Mouse (Mus musculus): ENCODE data around the gene Hist1h4f. TPM values are rescaled to one million over a fixed set of nuclear protein-coding genes. Genes with fewer than 3 reads are reported as not detected.
"Not testable (repeated sequence)": the region's sequence is repeated elsewhere in the genome, so short reads cannot be mapped to it uniquely, and the experiment has no call there.

Gene Hist1h4f
- total and polyA plus RNA-seq, 2 experiments, result 77.8 TPM; not detected in 1

DNA sequence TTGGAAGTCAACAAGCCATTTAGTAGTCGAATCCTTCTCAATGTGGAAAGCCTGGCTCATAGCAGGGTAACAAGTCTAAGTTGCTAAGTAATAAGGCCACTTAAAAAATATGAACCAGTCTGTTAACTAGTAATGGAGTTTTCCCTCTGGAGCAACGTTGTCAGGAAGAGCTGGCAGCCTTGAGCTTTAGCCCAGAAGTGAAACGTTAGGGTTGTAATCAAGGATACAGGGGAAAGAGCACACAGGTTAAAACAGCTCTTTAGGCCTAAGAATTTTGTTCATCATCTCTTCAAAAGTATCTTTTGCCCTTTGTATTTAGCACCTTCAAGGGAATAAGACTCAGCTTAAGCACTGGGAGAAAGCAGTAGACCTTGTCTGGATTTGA lies 695 bp downstream of the Hist1h4f start:
- no peaks in the 10 kb centered on the region for H3K27me3 ChIP-seq (ENCODE audit: control insufficient read depth, insufficient read depth, low read length)
- no peak overlapping the region for H3K9ac ChIP-seq (ENCODE audit: low read depth, low read length)
- 11% methylated on average over 3 of the region's 3 CpGs for WGBS
- H3K36me3 ChIP-seq (ENCODE audit: control insufficient read depth, insufficient read depth, low read length), result no peaks in the 10 kb centered on the region
- H3K4me3 ChIP-seq (ENCODE audit: insufficient read depth, low read depth, low read length), result peak overlapping the region; percentile 63; the same call in 1 of the 2 replicates
- H3K27ac ChIP-seq (replicated peaks; ENCODE audit: insufficient read depth, low read depth, low read length), result no peak overlapping the region
- H3K4me1 ChIP-seq (ENCODE audit: control insufficient read depth, insufficient read depth, low read length), result no peaks in the 10 kb centered on the region; the same call in 1 of the 2 replicates
- peak; percentile 23 for DNase-seq (ENCODE audit: extremely low read depth, low read depth, low spot score)
- TF ChIP-seq POLR2A (IDR thresholded peaks at IDR 0.05; ENCODE audit: extremely low read depth, insufficient read depth, low read length), result no peak
- TF ChIP-seq CTCF (IDR thresholded peaks at IDR 0.05; ENCODE audit: low read depth, low read length), result no peak
- no peaks in the 10 kb centered on the region for H3K79me2 ChIP-seq (ENCODE audit: control insufficient read depth, insufficient read depth, low read length)

DNA sequence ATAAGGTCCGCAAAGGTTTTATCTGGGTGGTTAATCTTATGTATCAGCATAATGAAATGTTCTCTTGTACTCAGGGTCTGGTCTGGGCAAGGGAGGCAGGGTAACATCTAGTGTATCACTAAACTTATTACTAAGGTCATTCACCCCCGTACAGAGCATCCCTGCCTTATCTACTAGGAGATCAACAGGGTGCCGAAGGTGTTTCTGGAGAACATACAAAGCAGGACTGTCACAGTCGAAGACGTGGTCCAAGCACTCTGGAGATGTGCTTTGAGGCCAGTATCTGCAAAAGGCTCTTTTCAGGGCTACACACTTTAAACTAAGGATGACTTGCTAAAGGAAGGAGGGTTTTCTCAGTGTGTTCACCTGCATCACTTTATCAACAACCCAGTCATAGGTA lies 4.8 kb downstream of the Hist1h4f start:
- 87% methylated on average over 5 of the region's 5 CpGs for WGBS
- Histone ChIP-seq H3K36me3 (ENCODE audit: control insufficient read depth, insufficient read depth, low read length) (no peaks in the 10 kb centered on the region), H3K9ac (ENCODE audit: low read depth, low read length) (no peak overlapping the region), H3K27me3 (ENCODE audit: control insufficient read depth, insufficient read depth, low read length) (no peaks in the 10 kb centered on the region), H3K79me2 (ENCODE audit: control insufficient read depth, insufficient read depth, low read length) (no peaks in the 10 kb centered on the region), H3K4me1 (ENCODE audit: control insufficient read depth, insufficient read depth, low read length) (peaks cover 1% of the 10 kb centered on the region; the same call in 1 of the 2 replicates), H3K4me3 (ENCODE audit: insufficient read depth, low read depth, low read length) (no peak overlapping the region), H3K27ac (replicated peaks; ENCODE audit: insufficient read depth, low read depth, low read length) (no peak overlapping the region)
- TF ChIP-seq CTCF (IDR thresholded peaks at IDR 0.05; ENCODE audit: low read depth, low read length), result no peak
- TF ChIP-seq POLR2A (IDR thresholded peaks at IDR 0.05; ENCODE audit: extremely low read depth, insufficient read depth, low read length), result no peak
- DNase-seq (ENCODE audit: extremely low read depth, low read depth, low spot score), result no peak

GRCm38 (mm10) chr13:23544787-23545120 lies 6.7 kb downstream of the Hist1h4f start:
- WGBS, result 0% methylated on average over 11 of the region's 14 CpGs
- not testable (repeated sequence) for H3K27ac ChIP-seq (replicated peaks; ENCODE audit: insufficient read depth, low read depth, low read length); H3K4me1 ChIP-seq (ENCODE audit: control insufficient read depth, insufficient read depth, low read length); H3K79me2 ChIP-seq (ENCODE audit: control insufficient read depth, insufficient read depth, low read length); H3K27me3 ChIP-seq (ENCODE audit: control insufficient read depth, insufficient read depth, low read length); H3K36me3 ChIP-seq (ENCODE audit: control insufficient read depth, insufficient read depth, low read length); DNase-seq (ENCODE audit: extremely low read depth, low read depth, low spot score)
- Histone ChIP-seq H3K9ac (ENCODE audit: low read depth, low read length) (0 out of 2 replicates have a peak overlapping the region, but pooled peaks have one; percentile 54), H3K4me3 (ENCODE audit: insufficient read depth, low read depth, low read length) (peak overlapping the region; percentile 72)

- H3K79me2 ChIP-seq (ENCODE audit: control insufficient read depth, insufficient read depth, low read length), result no peaks in the 10 kb centered on the region
- under 1% methylated on average over 34 of the region's 45 CpGs for WGBS
Measured at GRCm38 (mm10) chr13:23543965-23544786, 7.3 kb downstream of the Hist1h4f start, which contains the start of gene Hist1h3f. TSS of gene Hist1h3f (plus strand) at chr13:23544052.

GRCm38 (mm10) chr13:23542999-23543607 lies 8.3 kb downstream of the Hist1h4f start, which contains the start of gene Hist1h2bh:
TSS of gene Hist1h2bh (minus strand) at chr13:23543392.
- Histone ChIP-seq H3K9ac (ENCODE audit: low read depth, low read length) (peak within 1 kb of the TSS; percentile 73), H3K4me3 (ENCODE audit: insufficient read depth, low read depth, low read length) (peak within 1 kb of the TSS; percentile 69), H3K27ac (replicated peaks; ENCODE audit: insufficient read depth, low read depth, low read length) (peak within 1 kb of the TSS; percentile 42)
- TF ChIP-seq POLR2A (IDR thresholded peaks at IDR 0.05; ENCODE audit: extremely low read depth, insufficient read depth, low read length), result 0 out of 2 replicates have a peak, but pooled peaks have one; percentile 28
- not testable (repeated sequence) for H3K4me1 ChIP-seq (ENCODE audit: control insufficient read depth, insufficient read depth, low read length); H3K36me3 ChIP-seq (ENCODE audit: control insufficient read depth, insufficient read depth, low read length); H3K79me2 ChIP-seq (ENCODE audit: control insufficient read depth, insufficient read depth, low read length); H3K27me3 ChIP-seq (ENCODE audit: control insufficient read depth, insufficient read depth, low read length)
- WGBS, result under 1% methylated on average over 42 of the region's 42 CpGs
- DNase-seq (ENCODE audit: extremely low read depth, low read depth, low spot score), result peak; percentile 99

More at GRCm38 (mm10) chr13:23543965-23544786, 7.3 kb downstream of the Hist1h4f start, which contains the start of gene Hist1h3f:
- Histone ChIP-seq H3K27me3 (ENCODE audit: control insufficient read depth, insufficient read depth, low read length) (no peaks in the 10 kb centered on the region), H3K4me3 (ENCODE audit: insufficient read depth, low read depth, low read length) (peak within 1 kb of the TSS; percentile 72), H3K4me1 (ENCODE audit: control insufficient read depth, insufficient read depth, low read length) (peaks cover 1% of the 10 kb centered on the region; the same call in 1 of the 2 replicates), H3K27ac (replicated peaks; ENCODE audit: insufficient read depth, low read depth, low read length) (peak within 1 kb of the TSS; percentile 42), H3K9ac (ENCODE audit: low read depth, low read length) (peak within 1 kb of the TSS; percentile 73), H3K36me3 (ENCODE audit: control insufficient read depth, insufficient read depth, low read length) (no peaks in the 10 kb centered on the region)
- DNase-seq (ENCODE audit: extremely low read depth, low read depth, low spot score), result peak; percentile 97
- TF ChIP-seq POLR2A (IDR thresholded peaks at IDR 0.05; ENCODE audit: extremely low read depth, insufficient read depth, low read length) (peak; percentile 81), CTCF (IDR thresholded peaks at IDR 0.05; ENCODE audit: low read depth, low read length) (no peak)

DNA sequence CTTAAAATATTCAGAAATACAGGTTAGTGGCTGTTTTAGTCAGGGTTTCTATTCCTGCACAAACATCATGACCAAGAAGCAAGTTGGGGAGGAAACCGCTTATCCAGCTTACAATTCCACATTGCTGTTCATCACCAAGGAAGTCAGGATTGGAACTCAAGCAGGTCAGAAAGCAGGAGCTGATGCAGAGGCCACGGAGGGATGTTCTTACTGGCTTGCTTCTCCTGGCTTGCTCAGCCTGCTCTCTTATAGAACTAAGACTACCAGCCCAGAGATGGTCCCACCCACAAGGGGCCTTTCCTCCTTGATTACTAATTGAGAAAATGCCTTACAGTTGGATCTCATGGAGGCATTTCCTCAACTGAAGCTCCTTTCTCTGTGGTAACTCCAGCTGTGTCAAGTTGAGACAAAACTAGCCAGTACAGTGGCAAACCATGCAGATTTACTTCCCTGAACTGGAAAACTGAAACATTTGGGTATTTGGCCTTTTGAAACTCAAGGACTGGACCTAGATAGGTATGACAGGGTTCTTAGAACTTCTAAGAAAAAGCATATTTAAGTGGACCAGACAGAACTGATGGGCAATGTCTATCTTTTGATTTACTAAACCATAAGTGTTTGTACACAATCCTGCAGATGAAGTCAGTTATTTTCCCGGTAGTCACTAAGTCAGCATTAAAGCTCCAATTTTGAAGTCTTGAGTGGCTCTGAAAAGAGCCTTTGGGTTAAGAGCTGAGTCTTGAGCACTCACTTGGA lies 9.0 kb downstream of the Hist1h4f start:
- not testable (repeated sequence) for H3K79me2 ChIP-seq (ENCODE audit: control insufficient read depth, insufficient read depth, low read length); H3K9ac ChIP-seq (ENCODE audit: low read depth, low read length); H3K27me3 ChIP-seq (ENCODE audit: control insufficient read depth, insufficient read depth, low read length); H3K27ac ChIP-seq (replicated peaks; ENCODE audit: insufficient read depth, low read depth, low read length); H3K4me1 ChIP-seq (ENCODE audit: control insufficient read depth, insufficient read depth, low read length); H3K36me3 ChIP-seq (ENCODE audit: control insufficient read depth, insufficient read depth, low read length); DNase-seq (ENCODE audit: extremely low read depth, low read depth, low spot score)
- 33% methylated on average over 3 of the region's 3 CpGs for WGBS
- peak overlapping the region; percentile 69; the same call in 1 of the 2 replicates for H3K4me3 ChIP-seq (ENCODE audit: insufficient read depth, low read depth, low read length)

Measured in liver, adult 2 months (tissue).